Mouse (Mus musculus) heart, postnatal 0 days (tissue): ENCODE results near the gene Ank2.

Experiments
- CTCF ChIP-seq: IDR thresholded peaks from 2 replicates; pipeline ENCODE4 v1.5.1; 2016; ENCODE audit warnings: antibody characterized with exemption, control low read depth, low read depth
- EP300 ChIP-seq: IDR thresholded peaks from 2 replicates; pipeline ENCODE4 v1.6.1; 2016; ENCODE audit warnings: antibody characterized with exemption, low read depth

DNA sequence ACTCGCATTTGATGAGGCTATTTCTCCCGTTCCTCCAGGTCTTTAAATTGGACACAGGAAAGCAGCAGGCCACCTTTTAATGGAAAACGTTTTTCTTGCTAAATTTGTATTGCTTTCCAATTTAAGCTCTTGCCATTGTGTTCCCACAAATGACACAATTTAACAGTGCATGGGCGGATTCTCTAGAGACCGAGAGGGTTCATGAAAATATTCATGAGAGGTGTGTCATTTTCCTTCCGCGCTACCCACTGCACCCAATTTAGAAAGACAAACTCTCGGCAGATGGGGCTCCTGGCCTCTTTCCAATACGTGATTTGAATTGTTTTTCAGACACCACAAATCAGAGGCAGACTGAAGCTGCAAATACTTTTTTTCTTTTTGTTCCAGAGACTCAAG lies 205.7 kb downstream of the Ank2 start:
- TF ChIP-seq CTCF = no peak
- TF ChIP-seq EP300 = no peak
